Mouse (Mus musculus) lung, postnatal 0 days (tissue): Measurements from ENCODE around the gene Acer1. TPM values are rescaled to one million over a fixed set of nuclear protein-coding genes. Genes with fewer than 3 reads are reported as not detected.

ENCODE experiments used
- ATAC-seq: fragments of 200-750 bp; cut with Nextera tagmentation; 2 replicates; pipeline ENCODE4 v1.8.0; 2017; ENCODE audit warnings: moderate library complexity
- DNase-seq: peaks from one replicate; pipeline ENCODE4 v3.0.0-alpha.2; 2016; ENCODE audit warnings: low spot score
- H3K27ac ChIP-seq: fragments of 300-500 bp; sonication (generic); 2 replicates; pipeline ENCODE4 v1.5.1; 2014; ENCODE audit warnings: antibody characterized with exemption, mild to moderate bottlenecking, low read length, mixed read lengths
- H3K27me3 ChIP-seq: fragments of 300-500 bp; sonication (generic); replicated peaks from 2 replicates; pipeline ENCODE4 v1.6.1; 2014; ENCODE audit warnings: low read length, mixed read lengths; ENCODE audit not compliant: insufficient read depth
- H3K36me3 ChIP-seq: fragments of 300-500 bp; sonication (generic); 2 replicates; pipeline ENCODE4 v1.6.1; 2014; ENCODE audit warnings: low read length, mixed read lengths; ENCODE audit not compliant: insufficient read depth
- H3K4me1 ChIP-seq: fragments of 300-500 bp; sonication (generic); 2 replicates; pipeline ENCODE4 v1.6.1; 2014; ENCODE audit warnings: antibody characterized with exemption, low read depth, low read length, mixed read lengths; ENCODE audit not compliant: insufficient read depth
- H3K4me2 ChIP-seq: fragments of 300-500 bp; sonication (generic); replicated peaks from 2 replicates; pipeline ENCODE4 v1.6.1; 2014; ENCODE audit warnings: low read depth, mild to moderate bottlenecking, low read length, moderate library complexity, mixed read lengths
- H3K4me3 ChIP-seq: fragments of 300-500 bp; sonication (generic); 2 replicates; pipeline ENCODE4 v1.5.1; 2014; ENCODE audit warnings: low read depth, low read length
- H3K9ac ChIP-seq: fragments of 300-500 bp; sonication (generic); replicated peaks from 2 replicates; pipeline ENCODE4 v1.6.1; 2014; ENCODE audit warnings: low read depth, mild to moderate bottlenecking
- H3K9me3 ChIP-seq: fragments of 300-500 bp; sonication (generic); 2 replicates; pipeline ENCODE4 v1.6.1; 2016; ENCODE audit warnings: low read length, mixed read lengths
- CTCF ChIP-seq: IDR thresholded peaks from 2 replicates; pipeline ENCODE4 v1.5.1; 2016; ENCODE audit warnings: antibody characterized with exemption, mild to moderate bottlenecking
- EP300 ChIP-seq: IDR thresholded peaks from 2 replicates; pipeline ENCODE4 v1.6.1; 2016; ENCODE audit warnings: antibody characterized with exemption, mild to moderate bottlenecking, control low read depth
- WGBS: fragments of 180-500 bp; shearing (Covaris S2); extraction: QIAGEN DNeasy Blood & Tissue Kit; methylation state at CpG from one replicate; pipeline ENCODE4 v1.1.7; 2014; 5-methylcytosine and 5-hydroxymethylcytosine counted together
- polyA plus RNA-seq: library from polyadenylated mRNA; unstranded; fragments of >200 nt; fragmentation: Nextera tagmentation; extraction: Ambion mirVana; gene quantifications from 2 replicates; pipeline ENCODE4 v1.2.1, GENCODE M21; 2015

Acer1 gene
- polyA plus RNA-seq, 1 experiment from 2014 or later = not detected

DNA sequence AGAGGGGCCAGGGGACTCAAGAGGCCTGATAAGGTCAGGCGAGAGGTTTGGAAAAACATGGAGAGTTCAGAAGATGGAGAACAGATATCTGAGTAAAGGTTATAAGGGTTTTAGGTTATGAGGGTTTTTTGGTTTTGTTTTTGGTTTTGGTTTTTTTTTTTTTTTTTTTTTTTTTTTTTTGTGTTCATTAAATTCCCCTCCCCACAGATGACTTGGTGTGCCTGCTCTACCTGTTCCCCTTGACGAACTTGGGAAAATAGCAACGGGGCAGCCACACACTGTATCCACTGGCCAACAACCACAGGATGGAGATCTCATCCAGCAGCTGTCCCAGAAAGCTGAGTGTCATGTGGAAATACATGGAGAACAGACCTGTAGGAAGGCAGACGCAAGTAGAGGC lies 23.3 kb downstream of the Acer1 start:
- Histone ChIP-seq H3K27me3 (no peaks in the 10 kb centered on the region), H3K27ac (no peak overlapping the region), H3K9me3 (no peaks in the 10 kb centered on the region), H3K36me3 (no peaks in the 10 kb centered on the region), H3K4me1 (no peaks in the 10 kb centered on the region), H3K9ac (no peak overlapping the region), H3K4me3 (no peak overlapping the region), H3K4me2 (no peak overlapping the region)
- DNase-seq (no peak), ATAC-seq (no peak)
- 73% methylated on average over 4 of the region's 4 CpGs for WGBS
- no peak for TF ChIP-seq EP300
- TF ChIP-seq CTCF = no peak

DNA sequence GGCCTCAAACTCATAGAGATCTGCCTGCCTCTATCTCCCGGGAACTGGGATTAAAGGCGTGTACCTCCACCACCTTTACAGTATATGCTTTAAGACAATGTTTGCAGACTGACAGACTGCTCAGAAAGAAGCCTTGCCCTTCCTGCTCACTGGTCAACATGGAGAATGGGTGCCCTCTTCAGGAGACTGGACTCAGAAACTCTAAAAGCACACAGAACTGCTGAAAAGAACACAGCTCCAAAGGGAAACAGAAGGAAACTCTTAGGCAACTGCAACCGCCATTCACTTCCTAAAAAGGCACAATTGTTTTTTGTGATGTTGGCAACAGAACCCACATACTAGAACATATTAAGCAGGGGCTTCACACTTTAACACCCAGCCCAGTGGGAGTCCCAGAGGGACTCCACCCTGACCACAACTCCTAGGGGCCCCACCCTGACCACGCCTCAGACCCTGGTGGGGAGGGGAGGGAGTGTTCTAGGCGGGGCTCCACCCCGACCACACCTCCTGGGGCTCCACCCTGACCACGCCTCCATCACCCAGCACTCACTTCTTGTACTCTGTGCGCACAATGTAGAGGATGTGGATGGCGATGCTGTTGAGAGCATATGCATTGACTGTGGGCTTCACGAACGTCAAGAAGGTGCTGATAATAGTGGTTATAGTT lies 24.0 kb downstream of the Acer1 start:
- no peak overlapping the region for H3K9ac ChIP-seq
- H3K9me3 ChIP-seq = no peaks in the 10 kb centered on the region
- no peaks in the 10 kb centered on the region for H3K27me3 ChIP-seq
- 19% methylated on average over 11 of the region's 11 CpGs for WGBS
- H3K4me1 ChIP-seq = no peaks in the 10 kb centered on the region
- no peak overlapping the region for H3K4me3 ChIP-seq
- ATAC-seq (peak; percentile 87), DNase-seq (peak; percentile 66)
- no peak overlapping the region for H3K27ac ChIP-seq
- peak; percentile 35; the same call in 1 of the 2 replicates for TF ChIP-seq CTCF
- TF ChIP-seq EP300 = no peak
- no peak overlapping the region for H3K4me2 ChIP-seq
- no peaks in the 10 kb centered on the region for H3K36me3 ChIP-seq

DNA sequence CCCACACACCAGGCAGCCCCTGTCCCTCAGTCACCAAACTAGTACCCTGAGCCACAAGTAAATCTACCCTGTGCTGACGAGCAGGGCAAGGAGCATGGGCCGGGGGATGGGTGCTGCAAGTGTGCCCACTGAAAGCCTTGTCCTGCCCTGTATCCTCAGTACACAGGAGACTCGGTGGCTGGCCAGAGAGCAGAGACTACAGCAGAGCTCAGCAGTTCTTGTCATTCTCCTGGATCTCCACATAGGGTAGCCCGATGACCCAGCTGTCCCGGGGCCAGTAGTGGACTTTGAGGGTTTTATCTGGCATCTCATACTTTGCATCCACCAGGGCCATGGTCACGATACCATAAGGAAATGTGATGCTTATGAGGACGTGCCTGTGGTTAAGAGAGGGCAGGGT lies 27.1 kb downstream of the Acer1 start:
- DNase-seq (no peak), ATAC-seq (no peak)
- no peak overlapping the region for H3K4me3 ChIP-seq
- H3K4me2 ChIP-seq = no peak overlapping the region
- TF ChIP-seq CTCF (no peak), EP300 (no peak)
- H3K27ac ChIP-seq = no peak overlapping the region
- H3K9ac ChIP-seq = no peak overlapping the region
- H3K4me1 ChIP-seq = no peaks in the 10 kb centered on the region
- H3K27me3 ChIP-seq = no peaks in the 10 kb centered on the region
- 80% methylated on average over 7 of the region's 7 CpGs for WGBS
- H3K9me3 ChIP-seq = no peaks in the 10 kb centered on the region
- no peaks in the 10 kb centered on the region for H3K36me3 ChIP-seq

DNA sequence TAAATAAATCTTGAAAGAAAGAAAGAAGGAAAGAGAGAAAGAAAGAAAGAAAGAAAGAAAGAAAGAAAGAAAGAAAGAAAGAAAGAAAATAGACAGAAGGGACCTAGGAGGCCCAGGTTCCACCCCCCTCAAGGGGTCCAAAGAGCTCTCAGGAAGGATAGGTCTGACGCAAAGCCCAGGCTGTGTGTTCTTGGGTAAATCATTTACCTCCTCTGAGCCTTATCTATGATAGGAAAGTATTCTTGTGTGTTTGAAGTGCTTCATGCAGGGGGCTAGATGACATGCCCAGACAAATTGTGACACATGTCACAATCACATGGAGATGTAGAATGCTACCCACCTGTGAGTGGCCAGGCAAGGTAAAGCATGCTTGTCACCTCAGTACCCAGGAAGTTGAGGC lies 29.3 kb downstream of the Acer1 start:
- no peak overlapping the region for H3K9ac ChIP-seq
- TF ChIP-seq EP300 (no peak), CTCF (no peak)
- no peaks in the 10 kb centered on the region for H3K36me3 ChIP-seq
- H3K9me3 ChIP-seq = no peaks in the 10 kb centered on the region
- DNase-seq (no peak), ATAC-seq (peak; percentile 30; the same call in 1 of the 2 replicates)
- WGBS = 43% methylated on average over 1 of the region's 1 CpGs
- no peak overlapping the region for H3K4me2 ChIP-seq
- no peak overlapping the region for H3K27ac ChIP-seq
- H3K27me3 ChIP-seq = no peaks in the 10 kb centered on the region
- H3K4me1 ChIP-seq = no peaks in the 10 kb centered on the region
- H3K4me3 ChIP-seq = no peak overlapping the region

DNA sequence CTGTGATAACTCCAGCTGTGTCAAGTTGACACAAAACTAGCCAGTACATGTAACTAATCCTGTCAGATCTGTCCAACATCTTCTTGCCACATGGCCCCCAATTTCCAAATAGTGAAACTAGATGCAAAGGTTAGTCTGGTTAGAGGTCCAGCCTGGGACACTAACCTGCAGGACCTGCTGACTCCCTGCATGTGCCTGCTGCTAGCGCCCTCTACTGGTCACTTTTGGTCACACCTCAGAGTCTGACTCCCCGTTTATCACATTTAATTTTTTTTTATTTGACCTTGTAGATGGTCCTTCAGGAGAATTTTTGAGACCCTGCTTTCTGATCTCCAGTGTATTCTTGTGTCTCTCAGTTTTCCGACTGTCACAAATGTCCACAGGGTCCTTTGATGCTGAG lies 31.0 kb downstream of the Acer1 start:
- Histone ChIP-seq H3K36me3 (no peaks in the 10 kb centered on the region), H3K4me1 (no peaks in the 10 kb centered on the region), H3K9ac (no peak overlapping the region), H3K27me3 (no peaks in the 10 kb centered on the region), H3K9me3 (no peaks in the 10 kb centered on the region), H3K27ac (no peak overlapping the region), H3K4me3 (no peak overlapping the region), H3K4me2 (no peak overlapping the region)
- peak; percentile 60 for DNase-seq
- TF ChIP-seq EP300 = no peak
- TF ChIP-seq CTCF = peak; percentile 83
- 7% methylated on average over 3 of the region's 3 CpGs for WGBS
- ATAC-seq = no peak

DNA sequence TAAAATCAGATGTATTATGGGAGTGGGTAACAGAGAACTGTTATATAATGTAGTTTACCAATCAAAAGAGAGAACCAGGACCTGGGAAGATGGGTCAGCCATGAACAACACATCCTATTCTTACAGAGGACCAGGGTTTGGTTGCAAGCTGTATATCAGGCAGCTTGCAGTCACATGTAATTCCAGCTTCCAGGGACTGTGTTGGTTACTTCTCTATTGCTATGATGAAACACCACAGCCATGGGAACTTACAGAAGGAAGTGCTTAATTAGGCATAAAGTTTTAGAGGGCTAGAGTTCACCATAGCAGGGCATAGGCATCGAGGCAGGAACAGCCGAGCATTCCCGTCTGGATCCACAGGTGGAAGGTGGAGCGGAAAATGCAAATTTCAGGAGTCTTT lies 43.2 kb downstream of the Acer1 start:
- Histone ChIP-seq H3K4me3 (no peak overlapping the region), H3K9me3 (0 out of 2 replicates have a peak, but pooled peaks cover 3% of the 10 kb centered on the region), H3K36me3 (no peaks in the 10 kb centered on the region), H3K9ac (no peak overlapping the region), H3K4me2 (no peak overlapping the region), H3K27ac (no peak overlapping the region), H3K27me3 (no peaks in the 10 kb centered on the region), H3K4me1 (no peaks in the 10 kb centered on the region)
- 81% methylated on average over 4 of the region's 4 CpGs for WGBS
- DNase-seq = no peak
- ATAC-seq = no peak
- TF ChIP-seq EP300 (no peak), CTCF (no peak)

DNA sequence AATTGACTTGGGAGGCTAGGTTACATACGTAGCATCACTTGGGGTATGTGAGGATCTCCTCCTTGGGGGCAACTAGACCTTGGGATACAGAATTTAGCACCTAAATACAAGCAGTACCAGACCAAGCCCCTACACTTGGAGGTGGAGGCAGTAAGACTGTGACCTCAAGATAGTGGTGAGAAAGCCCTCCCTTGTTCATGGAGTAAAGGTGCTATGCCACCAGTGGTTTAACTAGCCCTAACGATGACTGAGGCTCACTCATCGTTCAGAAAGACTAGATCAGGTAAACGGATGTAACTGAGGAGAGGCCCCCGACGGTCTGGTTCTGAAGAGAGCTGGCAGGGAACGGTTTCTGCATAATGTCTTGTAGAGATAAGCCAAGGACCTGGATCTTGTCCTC lies 45.2 kb downstream of the Acer1 start:
- H3K4me3 ChIP-seq = no peak overlapping the region
- no peak for TF ChIP-seq CTCF
- TF ChIP-seq EP300 = no peak
- H3K4me1 ChIP-seq = no peaks in the 10 kb centered on the region
- no peaks in the 10 kb centered on the region for H3K36me3 ChIP-seq
- H3K27me3 ChIP-seq = no peaks in the 10 kb centered on the region
- ATAC-seq (no peak), DNase-seq (no peak)
- H3K27ac ChIP-seq = no peak overlapping the region
- no peak overlapping the region for H3K9ac ChIP-seq
- 0 out of 2 replicates have a peak, but pooled peaks cover 3% of the 10 kb centered on the region for H3K9me3 ChIP-seq
- WGBS = 88% methylated on average over 7 of the region's 7 CpGs
- no peak overlapping the region for H3K4me2 ChIP-seq
